ENCODE assay signal across 24 mouse cellular contexts in the genomic region with DNA sequence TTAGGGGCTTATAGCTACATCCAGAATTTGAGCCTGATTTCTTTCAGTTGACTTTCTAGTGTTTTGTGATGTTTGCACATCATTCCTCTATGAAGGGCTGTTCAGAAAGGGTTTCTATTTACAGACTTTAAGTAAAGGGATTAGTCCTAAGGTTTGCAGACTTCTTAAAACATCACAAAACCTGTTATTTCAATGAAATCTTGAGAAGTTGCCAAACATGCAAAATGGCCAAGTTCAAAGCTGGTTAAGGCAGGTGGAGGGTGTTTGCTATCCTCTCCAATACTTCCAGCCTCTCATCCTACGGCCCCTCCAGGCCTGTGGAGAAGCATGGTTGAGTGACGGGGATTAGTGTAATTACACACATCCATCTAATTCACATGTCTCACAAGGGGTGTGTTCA.
"Had no signal": no experiment of that assay in that cellular context is flagged by ENCODE, and none has a peak within 500 bp of the region (broad histone marks: within the 10 kb centered on the region; RNA-seq: fewer than 3 reads in every experiment).

No protein-coding gene starts in this region.

- H3K4me2 ChIP-seq: heart, embryonic 12.5 days; hindbrain, embryonic 12.5 days; hindbrain, embryonic 14.5 days; intestine, embryonic 15.5 days; limb, embryonic 12.5 days had no signal

- H3K4me1 ChIP-seq: heart, embryonic 10.5 days; heart, embryonic 12.5 days; hindbrain, embryonic 10.5 days; hindbrain, embryonic 12.5 days; limb, embryonic 10.5 days; limb, embryonic 12.5 days had no signal

- H3K36me3 ChIP-seq: heart, embryonic 10.5 days; heart, embryonic 12.5 days; hindbrain, embryonic 10.5 days; hindbrain, embryonic 12.5 days; intestine, embryonic 15.5 days; limb, embryonic 10.5 days; limb, embryonic 12.5 days had no signal

- H3K27ac ChIP-seq: gastrocnemius, adult 2 months; heart, embryonic 10.5 days; hindbrain, embryonic 10.5 days; hindbrain, embryonic 12.5 days; hindbrain, embryonic 14.5 days; intestine, embryonic 15.5 days; layer of hippocampus, adult 2 months; left cerebral cortex, adult 2 months; limb, embryonic 10.5 days; limb, embryonic 12.5 days had no signal

- H3K9me3 ChIP-seq: heart, embryonic 10.5 days; heart, embryonic 12.5 days; hindbrain, embryonic 10.5 days; hindbrain, embryonic 12.5 days; intestine, embryonic 15.5 days; limb, embryonic 10.5 days; limb, embryonic 12.5 days had no signal

- ATAC-seq: hindbrain, embryonic 16.5 days; inflammation-experienced regulatory T-cells, adult 6 months; intestine, embryonic 15.5 days; intestine, postnatal 0 days had no signal

- H3K27me3 ChIP-seq: heart, embryonic 12.5 days; hindbrain, embryonic 12.5 days; intestine, embryonic 15.5 days; limb, embryonic 12.5 days had no signal

- H3K9ac ChIP-seq: heart, embryonic 12.5 days; hindbrain, embryonic 12.5 days; hindbrain, embryonic 14.5 days; intestine, embryonic 15.5 days; limb, embryonic 12.5 days had no signal

- H3K4me3 ChIP-seq: gastrocnemius, adult 2 months; heart, embryonic 10.5 days; heart, embryonic 12.5 days; hindbrain, embryonic 10.5 days; hindbrain, embryonic 12.5 days; intestine, embryonic 15.5 days; layer of hippocampus, adult 2 months; left cerebral cortex, adult 2 months; limb, embryonic 10.5 days; limb, embryonic 12.5 days had no signal

- DNase-seq: gastrocnemius, adult 2 months; gastrocnemius, postnatal 10 days; gastrocnemius, postnatal 25 days; heart, adult 18-20 months; heart, postnatal 10 days; heart, postnatal 4 days; kidney, adult 18-20 months; kidney, adult 8-10 months; kidney, postnatal 10 days; kidney, postnatal 25 days; kidney, postnatal 4 days had no signal
